Mouse (Mus musculus): ENCODE measurements around the gene A630023A22Rik.

DNA sequence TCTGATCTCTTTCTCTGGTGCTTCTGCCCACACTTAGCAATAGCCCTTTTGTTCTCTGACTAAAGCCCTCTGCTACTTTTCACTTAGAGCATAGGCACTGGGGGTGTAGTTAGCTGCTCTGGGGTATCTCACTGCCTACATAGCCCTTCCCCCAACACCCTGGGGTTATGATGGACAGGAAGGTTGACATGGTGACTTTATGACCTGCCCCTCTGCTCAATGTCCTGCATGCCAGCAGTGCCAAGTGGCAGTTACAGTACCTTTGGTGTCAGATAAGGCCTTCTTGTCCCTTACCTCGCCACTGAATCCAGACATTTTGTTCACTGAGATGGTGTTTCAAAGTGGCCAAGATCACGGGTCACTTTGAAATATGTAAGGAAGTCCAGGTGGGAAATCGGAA lies 87.5 kb downstream of the A630023A22Rik start, which contains the start of gene Gm30083:
- TF ChIP-seq CTCF (IDR thresholded peaks at IDR 0.05; ENCODE audit: control insufficient read depth, insufficient read depth, insufficient replicate concordance, low read depth, low read length), result no peak
- TF ChIP-seq POLR2A (IDR thresholded peaks at IDR 0.05; ENCODE audit: control insufficient read depth, low read depth, low read length), result peak; percentile 53; the same call in 1 of the 2 replicates
